Mouse (Mus musculus) left cerebral cortex, postnatal 10 days (tissue): ENCODE results near the gene Hcn2. TPM values are rescaled to one million over a fixed set of nuclear protein-coding genes. Genes with fewer than 3 reads are reported as not detected.

Experiments
- DNase-seq, 2 experiments: peaks; one replicate each; pipeline ENCODE4 v3.0.0; 2021 to 2022; ENCODE audit warnings: low spot score in 2 of 2, mixed read lengths in 1 of 2; ENCODE audit errors: extremely low spot score in 1 of 2
- intact Hi-C: fragments of 180-260 bp; cut with DNase I; formaldehyde crosslinking; loops from one replicate; pipeline ENCODE4 v1.15.1; 2025
- total RNA-seq, 2 experiments: library from RNA; stranded (reverse); gene quantifications; 2 replicates each; pipeline ENCODE4 v1.2.3; 2021

Hcn2 gene
- total RNA-seq: 10 to 100 TPM; 75.5 to 80.0 TPM

DNA sequence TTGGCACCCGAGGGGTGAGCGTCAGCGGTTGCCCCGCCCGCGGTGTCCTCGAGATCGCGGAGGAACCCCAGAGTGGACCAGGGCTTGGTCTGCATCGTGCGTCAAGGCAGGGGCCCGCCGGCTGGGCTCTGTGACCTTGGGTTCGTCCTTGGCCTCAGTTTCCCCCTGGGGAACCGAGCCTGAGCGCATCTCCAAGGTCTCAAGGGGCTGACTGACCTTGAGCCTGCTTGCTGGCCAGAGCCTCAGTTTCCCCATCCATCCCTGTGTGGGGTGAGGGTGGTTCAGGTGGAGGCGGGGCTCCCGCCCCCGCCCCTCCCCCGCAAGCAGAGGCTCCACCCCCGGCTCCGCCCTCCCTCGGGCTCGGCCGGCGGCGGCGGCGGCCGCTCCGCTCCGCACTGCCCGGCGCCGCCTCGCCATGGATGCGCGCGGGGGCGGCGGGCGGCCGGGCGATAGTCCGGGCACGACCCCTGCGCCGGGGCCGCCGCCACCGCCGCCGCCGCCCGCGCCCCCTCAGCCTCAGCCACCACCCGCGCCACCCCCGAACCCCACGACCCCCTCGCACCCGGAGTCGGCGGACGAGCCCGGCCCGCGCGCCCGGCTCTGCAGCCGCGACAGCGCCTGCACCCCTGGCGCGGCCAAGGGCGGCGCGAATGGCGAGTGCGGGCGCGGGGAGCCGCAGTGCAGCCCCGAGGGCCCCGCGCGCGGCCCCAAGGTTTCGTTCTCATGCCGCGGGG lies at the start of gene Hcn2:
Hcn2 (plus strand) TSS at position 381 of the 734 bp plus-strand sequence.
- intact Hi-C loops: no loop called here
- peak in 1 of 2 experiments; percentile 72 for DNase-seq

DNA sequence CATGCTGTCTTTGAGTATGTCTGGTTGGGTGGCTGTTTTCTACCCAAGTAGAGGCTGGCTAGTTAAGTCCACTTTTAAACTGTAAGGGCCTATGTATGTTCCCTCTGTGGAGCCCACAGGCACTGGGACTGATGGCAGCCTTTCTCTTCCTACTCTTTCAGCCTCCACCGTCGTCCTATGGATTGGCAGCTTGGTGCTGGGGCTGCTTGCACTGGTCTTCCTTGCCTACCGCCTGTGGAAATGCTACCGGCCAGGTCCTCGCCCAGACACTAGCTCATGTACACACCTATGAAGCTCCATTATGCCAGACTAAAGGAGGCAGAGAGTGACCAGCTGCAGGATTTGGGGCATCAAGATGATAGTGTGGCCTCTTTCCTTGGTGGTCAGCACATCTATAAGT lies 48.4 kb upstream of the Hcn2 start:
- DNase-seq: no peak
- intact Hi-C loops: loop anchor here (2.0 kb wide), 1 partner anchor 73 kb away; no protein-coding TSS in a partner anchor

DNA sequence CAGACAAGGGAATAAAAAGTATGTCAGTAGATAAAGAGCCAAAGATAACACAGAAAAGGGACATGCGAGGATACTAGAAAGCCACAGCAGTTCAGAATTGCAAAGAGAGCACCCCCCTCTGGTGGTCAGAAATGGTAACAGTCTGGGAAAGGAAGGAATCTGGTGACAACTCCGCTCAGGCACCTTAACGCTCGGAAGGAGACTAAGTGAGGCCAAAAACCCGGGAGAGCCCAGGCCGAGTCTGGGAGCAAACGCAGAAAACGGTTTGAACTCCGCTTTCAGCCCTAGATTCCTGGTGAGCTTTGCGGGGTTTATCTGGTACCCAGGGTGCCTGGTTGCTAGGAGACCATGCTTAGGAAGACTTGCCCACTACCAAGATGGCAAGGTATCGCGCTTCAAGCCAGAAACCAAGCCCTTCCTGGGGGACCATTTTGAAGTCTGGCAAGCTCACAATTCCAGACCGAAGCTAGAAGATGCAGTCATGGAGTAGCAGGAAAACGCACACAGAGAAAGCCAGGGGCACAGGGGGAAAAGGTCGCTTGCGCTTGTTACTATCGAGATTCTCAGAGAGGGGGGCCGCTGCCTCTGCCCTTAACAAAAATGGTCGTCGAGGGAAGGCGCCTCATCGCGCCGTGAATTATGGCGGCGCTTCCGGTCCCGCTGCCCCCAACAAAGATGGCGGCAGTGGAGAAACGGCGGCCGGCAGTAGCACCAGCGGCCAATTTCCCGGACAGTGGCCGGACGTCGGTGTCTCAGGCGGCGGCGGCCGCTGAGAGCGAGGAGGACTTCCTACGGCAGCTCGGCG lies 47.5 kb upstream of the Hcn2 start, which contains the start of gene Tpgs1:
Tpgs1 (plus strand) TSS at position 599 of the 805 bp plus-strand sequence.
- intact Hi-C loops: loop anchor here (2.0 kb wide), 1 partner anchor 74 kb away; no protein-coding TSS in a partner anchor
- DNase-seq: peak; percentile 90 to 92

DNA sequence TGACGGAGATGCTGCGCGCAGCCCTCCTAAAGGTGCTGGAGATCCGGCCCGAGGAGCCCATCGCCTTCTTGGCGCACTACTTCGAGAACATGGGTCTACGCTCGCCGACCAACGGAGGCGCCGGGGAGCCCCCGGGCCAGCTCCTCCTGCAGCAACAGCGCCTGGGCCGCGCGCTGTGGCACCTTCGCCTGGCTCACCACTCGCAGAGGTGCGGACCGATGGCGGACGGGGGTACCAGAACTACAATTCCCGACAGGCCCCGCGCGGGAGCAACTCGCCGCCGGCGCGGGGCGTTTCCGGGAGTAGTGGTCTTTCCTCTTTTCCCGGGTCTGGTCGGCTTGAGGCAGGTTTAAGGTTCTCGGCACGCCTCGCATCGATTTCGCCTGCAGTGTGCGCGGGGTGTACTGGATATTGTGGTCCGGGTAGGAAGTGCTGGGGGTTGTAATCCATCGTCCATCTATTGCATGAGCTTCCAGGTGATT lies 46.8 kb upstream of the Hcn2 start:
- intact Hi-C loops: loop anchor here (2.0 kb wide), 1 partner anchor 75 kb away; no protein-coding TSS in a partner anchor
- peak; percentile 78 to 88 for DNase-seq

DNA sequence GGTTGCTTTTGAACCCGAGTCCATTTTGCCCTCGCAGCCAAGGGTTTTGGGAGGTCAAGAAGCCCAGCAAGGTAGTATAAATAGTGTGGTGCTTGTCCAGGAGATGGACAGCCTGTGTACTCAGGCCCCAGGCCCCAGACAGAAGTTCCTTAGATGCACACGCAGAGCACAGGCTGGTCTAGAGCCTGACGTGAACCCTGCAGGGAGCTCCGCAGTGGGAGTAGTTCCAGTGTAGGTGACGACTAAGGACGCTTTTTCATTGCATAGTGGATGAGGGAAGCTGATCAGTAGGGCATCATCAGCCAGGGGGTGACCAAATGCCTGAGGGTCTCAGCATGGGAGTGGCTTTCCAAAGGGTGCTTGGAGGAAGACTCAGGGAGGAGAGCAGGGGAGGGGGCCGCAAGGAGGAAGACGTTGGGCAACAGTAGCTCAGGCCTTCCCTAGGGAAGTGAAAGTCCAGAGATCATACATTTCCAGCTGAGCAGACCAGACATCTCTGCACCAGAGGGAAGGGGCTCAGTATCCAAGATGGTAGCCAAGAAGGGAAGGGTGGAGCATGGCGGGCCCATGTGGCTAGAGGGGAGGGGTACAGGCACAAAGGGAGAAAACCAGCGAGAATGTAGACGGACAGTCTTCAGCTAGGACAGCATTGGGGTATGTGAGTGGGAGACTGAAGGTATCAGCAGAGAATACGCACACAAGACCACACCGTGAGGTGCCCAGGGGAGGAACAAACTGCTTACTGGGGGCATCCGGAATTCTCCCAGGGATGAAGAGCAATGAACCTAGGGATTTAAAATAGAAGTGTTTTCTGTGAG lies 46.2 kb upstream of the Hcn2 start:
- DNase-seq: peak in 1 of 2 experiments; percentile 37
- intact Hi-C loops: no loop called here

DNA sequence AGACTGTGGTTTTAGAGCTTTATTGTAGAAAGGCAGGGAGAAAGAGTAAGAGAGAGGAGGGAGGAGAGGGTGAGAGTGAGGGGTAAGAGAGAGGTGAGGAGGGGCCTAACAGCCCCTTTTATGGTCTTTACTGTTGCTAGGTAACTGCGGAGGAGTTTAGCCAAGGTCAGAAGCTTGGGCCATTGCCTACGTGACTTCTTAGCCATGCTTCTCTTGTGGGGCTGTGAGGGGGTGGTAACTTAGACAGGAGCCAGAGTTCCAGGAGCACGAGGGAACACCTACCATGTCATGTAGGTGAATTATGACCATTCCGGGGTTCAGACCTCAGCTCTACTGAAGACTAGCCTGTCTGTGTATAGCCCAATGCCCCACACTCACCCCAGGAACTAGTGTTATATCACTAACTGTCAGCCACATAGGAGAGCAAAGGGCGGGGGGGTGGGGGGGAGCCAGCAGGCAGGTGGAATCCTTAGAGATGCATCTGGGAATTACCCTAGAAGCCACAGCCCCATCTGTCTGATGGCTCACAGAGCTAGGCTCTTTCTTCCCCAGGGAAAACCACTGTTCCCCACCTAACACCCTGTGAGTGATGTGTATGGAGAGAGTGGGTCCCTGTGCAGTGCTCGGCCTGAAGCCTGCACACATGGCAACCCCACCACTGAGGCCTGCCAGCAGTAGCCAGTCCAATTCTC lies 44.9 kb upstream of the Hcn2 start:
- no peak for DNase-seq
- intact Hi-C loops: no loop called here

DNA sequence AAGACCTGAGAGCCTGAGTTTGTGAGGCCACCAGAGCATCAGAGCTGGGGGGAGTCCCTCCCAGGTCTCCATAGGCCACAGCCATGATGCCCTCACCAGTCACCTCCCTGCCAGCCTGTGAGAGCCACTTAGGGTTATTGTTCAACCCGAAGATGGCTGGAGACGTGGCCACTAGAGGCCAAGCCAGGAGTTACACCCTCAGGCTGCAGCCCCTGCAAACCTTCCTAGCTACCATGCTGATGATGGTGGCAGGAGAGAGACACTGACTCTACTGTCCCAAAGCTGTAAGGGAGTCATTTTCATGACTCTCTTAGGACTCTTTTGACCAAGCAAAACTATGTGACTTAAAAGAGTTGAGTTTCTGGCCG lies 44.4 kb upstream of the Hcn2 start:
- no peak for DNase-seq
- intact Hi-C loops: no loop called here

DNA sequence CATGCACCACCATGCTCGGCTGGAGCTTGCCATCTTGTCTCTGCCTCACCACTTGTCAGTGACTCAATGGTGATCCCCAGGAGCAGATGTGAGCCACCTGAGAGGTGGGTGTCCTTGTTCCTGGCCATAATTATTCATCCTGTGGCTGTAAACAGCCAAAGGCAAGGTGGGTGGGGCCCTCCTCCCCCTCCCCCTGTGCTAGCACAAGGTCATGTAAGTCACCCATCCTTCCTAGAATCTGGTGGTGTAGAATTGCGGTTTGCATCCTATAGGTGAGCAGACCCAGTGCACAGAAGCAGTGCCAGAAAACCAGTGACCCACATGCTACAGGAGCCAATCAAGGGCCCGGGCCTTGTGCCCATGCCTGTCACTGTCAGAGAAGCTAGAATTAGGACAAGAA lies 43.4 kb upstream of the Hcn2 start:
- intact Hi-C loops: no loop called here
- DNase-seq: no peak

DNA sequence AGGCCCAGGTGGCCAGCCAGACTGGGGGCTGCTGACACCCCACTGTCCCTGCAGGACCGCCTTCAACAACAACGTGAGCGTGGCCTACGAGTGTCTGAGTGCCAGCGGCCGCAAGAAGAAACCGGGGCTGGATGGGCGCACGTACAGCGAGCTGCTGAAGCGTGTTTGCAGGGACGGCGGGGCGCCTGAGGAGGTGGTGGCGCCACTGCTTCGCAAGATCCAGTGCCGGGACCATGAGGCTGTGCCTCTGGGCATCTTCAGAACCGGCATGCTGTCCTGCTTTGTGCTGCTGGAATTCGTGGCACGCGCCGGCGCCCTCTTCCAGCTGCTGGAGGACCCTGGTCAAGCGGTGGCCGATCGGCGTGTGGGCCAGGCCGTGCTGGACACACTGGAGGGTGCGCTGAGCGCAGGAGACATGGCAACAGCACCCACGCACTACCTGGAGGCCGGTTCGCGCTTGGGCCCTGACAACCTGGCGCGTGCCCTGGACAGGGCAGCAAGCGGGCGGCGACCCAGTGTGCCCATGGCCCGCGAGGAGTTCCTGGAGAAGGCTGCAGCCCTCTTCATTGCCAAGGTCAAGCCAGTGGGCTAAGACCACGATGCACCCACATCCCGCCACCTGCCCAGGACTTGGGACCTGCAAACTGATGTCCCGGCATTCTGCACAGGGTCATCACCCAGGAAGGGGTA lies 40.9 kb upstream of the Hcn2 start:
- intact Hi-C loops: no loop called here
- DNase-seq: no peak

DNA sequence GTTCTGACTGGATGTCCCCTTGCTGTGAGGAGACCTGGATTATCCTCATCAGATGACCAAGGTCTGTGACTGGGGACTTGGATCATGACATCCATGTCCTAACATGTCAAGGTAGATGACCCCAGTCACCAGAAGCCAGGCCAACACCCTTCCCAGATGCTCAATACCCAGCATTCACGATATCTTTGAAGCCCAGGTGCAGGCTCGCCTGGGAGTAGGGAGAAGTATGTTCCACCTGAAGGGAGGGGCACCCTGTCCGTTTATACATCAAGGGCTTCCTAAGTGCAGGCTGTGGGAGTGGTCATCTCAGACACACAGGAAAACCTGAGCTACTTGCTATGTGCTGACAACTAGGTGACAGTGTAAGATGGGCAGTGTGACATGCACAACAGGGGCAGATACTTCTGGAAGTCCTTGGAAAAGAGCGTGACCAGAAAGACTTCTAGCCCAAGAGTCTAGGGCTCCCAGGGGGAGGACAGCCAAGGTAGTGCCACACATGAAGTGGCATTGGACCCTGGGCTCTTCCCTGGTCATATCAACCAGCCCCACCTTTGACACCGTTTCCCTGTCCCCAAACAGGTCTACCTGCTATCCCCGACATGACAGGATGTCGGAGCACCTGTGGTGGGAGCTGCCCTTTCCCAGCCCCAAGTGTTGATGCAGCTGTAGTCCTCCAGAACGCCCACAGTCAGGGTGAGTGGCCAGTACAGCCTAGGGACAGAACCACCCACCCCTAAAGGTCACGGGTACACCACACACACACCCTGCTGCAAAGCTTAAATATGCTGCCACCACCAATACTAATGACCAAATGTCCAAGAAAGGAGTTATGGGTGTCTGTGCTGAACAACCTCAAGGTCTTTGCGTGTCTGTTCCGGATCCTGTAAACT lies 35.6 kb upstream of the Hcn2 start:
- intact Hi-C loops: no loop called here
- DNase-seq: peak in 1 of 2 experiments; percentile 50

DNA sequence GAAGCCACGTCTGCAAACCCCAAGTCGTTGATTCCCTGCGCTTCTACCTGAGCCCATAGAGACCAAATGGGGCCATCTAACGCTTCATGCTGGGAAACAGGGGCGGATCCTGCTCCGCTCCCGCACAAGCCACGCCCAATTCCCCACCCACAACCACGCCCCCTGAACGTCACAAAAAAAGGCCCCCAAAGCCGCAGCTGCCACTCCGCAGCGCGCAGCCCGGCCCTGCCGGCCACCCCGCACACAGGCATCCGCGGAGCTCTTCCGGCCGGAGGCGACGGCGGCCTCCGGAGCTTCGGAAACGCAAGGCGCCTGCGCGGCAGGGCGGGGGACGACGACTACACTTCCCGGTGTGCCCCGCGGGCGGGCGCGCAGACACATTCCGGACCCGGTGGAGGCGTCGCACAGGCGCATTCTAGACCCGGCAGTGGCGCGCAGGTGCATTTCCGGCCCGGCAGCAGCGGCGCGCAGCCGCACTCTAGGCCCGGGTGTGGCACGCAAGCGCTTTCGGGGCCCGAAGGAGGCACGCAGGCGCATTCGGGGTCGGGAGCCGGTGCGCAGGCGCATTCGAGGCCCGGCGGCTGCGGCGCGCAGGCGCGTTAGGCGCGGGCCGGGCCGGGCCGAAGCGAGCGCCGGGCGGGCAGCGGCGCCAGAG lies 34.7 kb upstream of the Hcn2 start, which contains the start of gene Cdc34:
Cdc34 (plus strand) TSS at position 605 of the 655 bp plus-strand sequence.
- intact Hi-C loops: no loop called here
- DNase-seq: peak; percentile 99 to 100

DNA sequence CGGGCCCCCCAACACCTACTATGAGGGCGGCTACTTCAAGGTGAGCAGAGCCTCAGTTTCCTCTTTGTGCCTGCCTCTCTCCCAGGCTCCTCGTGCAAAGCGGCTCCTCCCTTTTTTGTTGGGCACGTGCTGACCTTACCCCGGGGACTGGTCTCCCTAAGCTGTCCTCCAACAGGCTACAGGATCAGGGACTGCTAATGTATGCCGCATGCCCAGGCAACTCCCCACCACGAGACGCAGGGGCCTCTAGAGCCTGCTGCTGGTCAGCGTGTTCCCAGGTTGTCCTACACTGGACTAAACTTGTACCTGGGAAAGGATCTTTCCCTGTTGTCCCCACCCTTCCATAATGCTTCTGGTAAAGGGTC lies 33.9 kb upstream of the Hcn2 start:
- peak in 1 of 2 experiments; percentile 50 for DNase-seq
- intact Hi-C loops: no loop called here

DNA sequence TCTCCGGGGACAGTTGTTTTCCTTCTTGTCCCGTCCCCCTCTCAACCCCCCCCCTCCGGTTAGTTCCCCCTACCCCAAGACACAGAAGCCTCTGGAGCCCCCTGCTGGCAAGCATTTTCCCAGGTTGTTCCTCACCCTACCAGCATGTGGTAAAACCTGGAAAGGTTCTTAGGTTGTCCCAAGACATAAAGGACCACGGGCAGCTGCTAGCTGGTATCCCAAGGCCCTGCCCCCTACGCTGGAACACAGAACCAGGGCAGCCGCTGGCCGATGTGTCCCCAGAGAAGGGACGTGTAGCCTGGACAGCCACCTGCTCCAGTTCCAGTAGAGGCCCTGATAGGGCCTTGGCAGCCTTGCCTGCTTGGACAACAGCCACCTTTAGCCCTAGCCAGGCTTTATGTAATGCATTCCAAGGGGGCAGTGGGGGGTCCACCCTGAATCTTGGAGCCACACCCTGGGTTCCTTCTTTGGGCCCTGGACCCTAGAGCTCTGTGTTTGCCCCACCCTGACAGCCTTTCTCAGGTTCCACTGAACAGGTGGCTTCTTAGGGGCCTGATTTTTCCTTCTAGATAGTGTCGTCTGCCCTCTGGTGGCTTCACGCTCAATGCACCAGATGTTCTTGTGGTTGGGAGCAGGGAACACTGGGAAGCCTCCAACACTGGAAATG lies 33.4 kb upstream of the Hcn2 start:
- intact Hi-C loops: no loop called here
- peak in 1 of 2 experiments; percentile 81 for DNase-seq

DNA sequence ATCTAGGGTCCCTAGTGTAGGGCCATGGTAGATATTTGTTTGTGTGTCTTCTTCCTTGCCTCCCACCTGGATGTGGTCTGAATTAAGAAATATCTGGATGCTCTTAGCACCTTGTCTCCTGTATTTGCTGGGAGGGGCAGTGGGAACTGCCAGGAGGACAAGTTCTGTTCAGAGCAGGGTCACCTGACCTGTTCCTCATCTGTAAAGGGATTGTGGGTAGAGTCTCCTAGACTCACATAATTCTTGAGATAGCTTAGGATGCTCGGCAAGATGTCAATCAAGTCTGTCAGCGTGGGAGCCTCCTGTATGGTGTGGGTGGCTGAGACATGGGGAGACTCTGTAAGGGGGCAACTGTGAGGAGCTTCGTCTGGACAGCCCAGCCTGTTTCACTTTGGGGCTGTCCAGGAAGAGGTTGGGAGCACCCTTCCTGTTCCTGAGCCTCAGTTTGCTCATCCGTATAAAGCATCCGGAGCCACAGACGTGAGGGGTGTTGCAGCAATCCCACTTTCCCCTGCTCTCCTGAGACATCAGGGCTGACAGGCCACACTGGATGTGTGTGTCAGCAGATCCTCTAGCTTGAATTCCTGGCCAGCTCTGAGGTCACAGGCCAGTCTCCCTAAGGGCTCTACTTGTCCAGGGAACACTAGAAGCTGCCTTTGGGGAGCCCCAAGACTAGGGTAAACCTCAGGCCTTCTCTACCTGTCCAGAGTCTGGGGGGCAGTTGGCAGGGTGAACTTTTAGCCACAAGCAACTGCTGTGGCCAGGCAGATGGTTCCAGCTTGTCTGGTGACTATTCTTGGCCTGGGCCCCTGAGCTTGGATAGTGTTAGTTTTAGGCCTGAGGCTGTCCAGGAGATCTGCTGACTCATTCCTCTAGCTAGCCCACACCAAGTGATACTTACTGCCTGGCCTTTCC lies 32.5 kb upstream of the Hcn2 start:
- intact Hi-C loops: no loop called here
- DNase-seq: peak in 1 of 2 experiments; percentile 26
